Mouse (Mus musculus): ENCODE results near the gene Afmid.

DNA sequence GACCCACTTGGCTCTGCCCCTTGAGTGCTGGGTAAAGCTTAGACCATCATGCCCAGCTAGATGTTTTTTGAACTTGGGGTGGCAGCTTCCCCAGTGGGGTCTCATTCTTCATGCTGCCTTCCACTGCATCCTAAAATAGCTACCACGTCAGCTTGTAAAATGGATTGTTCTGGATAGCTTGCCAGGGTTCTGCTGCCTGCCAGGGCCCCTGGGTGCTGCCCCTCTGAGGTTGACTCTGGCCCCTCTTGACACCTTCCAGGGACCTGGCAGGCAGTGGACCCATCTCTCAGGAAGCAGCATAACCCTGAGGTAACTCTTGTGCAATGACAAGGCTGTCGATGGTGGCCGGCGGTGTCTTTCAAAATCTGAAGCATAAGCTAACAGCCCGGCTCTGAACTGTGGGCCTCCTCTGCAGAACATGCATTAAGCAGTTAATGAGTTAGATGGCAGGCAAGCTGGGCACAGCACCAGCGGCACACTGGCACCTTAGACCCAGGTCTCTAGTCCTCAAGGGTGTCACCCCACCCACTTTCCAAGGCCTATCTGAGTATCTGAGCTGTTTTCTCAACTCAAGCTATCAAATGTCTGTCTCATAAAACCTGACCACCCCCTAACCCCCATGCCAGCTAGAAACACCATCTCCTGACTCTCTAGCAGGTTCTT, 10.9 kb upstream of the Afmid start:
- no peak for TF ChIP-seq CTCF (IDR thresholded peaks at IDR 0.05)
- no peak for TF ChIP-seq EP300 (IDR thresholded peaks at IDR 0.05)

Measured in lung, postnatal 0 days (tissue).